Mouse (Mus musculus) liver, adult 2 months (tissue): ENCODE measurements around the gene Cadm1. TPM values are rescaled to one million over a fixed set of nuclear protein-coding genes. Genes with fewer than 3 reads are reported as not detected.

Experiments used
- DNase-seq: peaks from one replicate; pipeline ENCODE4 v3.0.0-alpha.2; 2011; ENCODE audit warnings: low read depth, low spot score; ENCODE audit errors: extremely low read depth
- H3K27ac ChIP-seq: fragments of 200-500 bp; replicated peaks from 2 replicates; pipeline ENCODE4 v1.5.1; 2012; ENCODE audit warnings: low read depth, mild to moderate bottlenecking, control low read depth, inconsistent platforms, low read length; ENCODE audit not compliant: insufficient read depth
- H3K27me3 ChIP-seq: fragments of 200-500 bp; 2 replicates; pipeline ENCODE4 v1.6.1; 2012; ENCODE audit warnings: mild to moderate bottlenecking, moderate library complexity, low read length, inconsistent platforms; ENCODE audit not compliant: control insufficient read depth, insufficient read depth
- H3K36me3 ChIP-seq: fragments of 200-500 bp; 2 replicates; pipeline ENCODE4 v1.6.1; 2012; ENCODE audit warnings: low read length, inconsistent platforms; ENCODE audit not compliant: control insufficient read depth, insufficient read depth
- H3K4me1 ChIP-seq: fragments of 200-500 bp; 2 replicates; pipeline ENCODE4 v1.6.1; 2011; ENCODE audit warnings: low read length; ENCODE audit not compliant: control insufficient read depth, insufficient read depth
- H3K4me3 ChIP-seq: fragments of 200-500 bp; 2 replicates; pipeline ENCODE4 v1.5.1; 2011; ENCODE audit warnings: low read depth, mild to moderate bottlenecking, control low read depth, low read length, moderate library complexity; ENCODE audit not compliant: insufficient read depth
- H3K79me2 ChIP-seq: fragments of 200-500 bp; 2 replicates; pipeline ENCODE4 v1.6.1; 2012; ENCODE audit warnings: inconsistent platforms, mild to moderate bottlenecking, low read length, moderate library complexity; ENCODE audit not compliant: control insufficient read depth, insufficient read depth
- H3K9ac ChIP-seq: fragments of 200-500 bp; 2 replicates; pipeline ENCODE4 v1.6.1; 2012; ENCODE audit warnings: low read depth, mild to moderate bottlenecking, control low read depth, inconsistent platforms, low read length
- CTCF ChIP-seq: fragments of 200-500 bp; IDR thresholded peaks from 2 replicates; pipeline ENCODE4 v1.5.1; 2011; ENCODE audit warnings: low read depth, low read length, control low read depth
- POLR2A ChIP-seq: fragments of 200-500 bp; IDR thresholded peaks from 2 replicates; pipeline ENCODE4 v1.6.1; 2011; ENCODE audit warnings: low read length, control low read depth; ENCODE audit not compliant: insufficient read depth; ENCODE audit errors: extremely low read depth
- WGBS: fragments of 180-500 bp; shearing (Covaris S2); methylation state at CpG from one replicate; pipeline ENCODE4 v1.1.7; 2018; 5-methylcytosine and 5-hydroxymethylcytosine counted together
- polyA plus RNA-seq: library from polyadenylated mRNA; depleted of rRNA; stranded (reverse); fragments of >200 nt; gene quantifications from 2 replicates; pipeline ENCODE4 v1.2.3, GENCODE M21; 2012; rRNA removed
- total RNA-seq: library from RNA; depleted of rRNA; stranded (reverse); fragments of >200 nt; gene quantifications from 2 replicates; pipeline ENCODE4 v1.2.3, GENCODE M21; 2014; rRNA removed

Cadm1 gene
- 21.4 and 26.8 TPM in 2 replicates for total RNA-seq
- polyA plus RNA-seq: 12.5 and 14.8 TPM in 2 replicates

DNA sequence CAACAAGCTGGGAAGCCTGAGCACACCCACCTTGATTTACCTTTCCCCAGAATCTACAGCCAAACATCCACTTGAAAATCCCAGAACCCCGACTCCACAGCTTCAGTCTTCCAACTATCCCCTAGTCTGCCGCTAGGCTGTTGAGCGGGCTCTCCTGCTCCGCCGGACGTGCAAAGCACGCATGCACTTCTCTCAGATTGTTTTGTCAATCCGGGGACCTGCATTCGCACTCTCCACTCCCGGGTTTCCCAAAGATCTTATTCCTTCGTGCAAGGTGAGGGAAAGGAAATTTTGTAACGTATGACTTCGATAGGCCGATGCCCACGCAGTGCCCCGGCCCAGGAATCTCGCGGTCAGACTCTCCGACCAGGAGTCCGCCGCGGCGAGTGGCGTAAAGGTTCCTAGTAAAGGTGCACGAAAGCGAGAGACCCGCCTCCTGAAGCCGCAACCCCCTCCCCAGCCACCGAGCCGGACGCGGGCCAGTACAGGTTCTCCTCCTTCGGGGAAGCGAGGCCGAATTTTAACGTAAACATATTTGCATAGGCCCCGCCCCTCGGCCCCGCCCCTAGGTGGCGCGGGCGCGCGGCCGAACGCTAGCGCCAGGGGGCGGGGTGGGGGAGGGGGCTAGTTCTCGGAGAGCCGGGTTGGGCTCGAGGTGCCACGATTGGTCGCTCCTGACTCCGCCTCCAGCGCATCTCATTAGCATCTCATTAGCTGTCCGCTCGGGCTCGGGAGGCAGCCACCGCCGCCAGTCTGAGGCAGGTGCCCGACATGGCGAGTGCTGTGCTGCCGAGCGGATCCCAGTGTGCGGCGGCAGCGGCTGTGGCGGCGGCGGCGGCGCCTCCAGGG lies at the start of gene Cadm1:
Cadm1 (plus strand) TSS at position 572 of the 849 bp plus-strand sequence.
- no peaks in the 10 kb centered on the region for H3K27me3 ChIP-seq
- H3K27ac ChIP-seq: peak within 1 kb of the TSS; percentile 91
- H3K4me3 ChIP-seq: peak within 1 kb of the TSS; percentile 90
- peaks cover 3% of the 10 kb centered on the region for H3K4me1 ChIP-seq
- under 1% methylated on average over 72 of the region's 72 CpGs for WGBS
- DNase-seq: peak; percentile 87
- TF ChIP-seq POLR2A (peak; percentile 87), CTCF (peak; percentile 76)
- H3K9ac ChIP-seq: peak within 1 kb of the TSS; percentile 85
- peaks cover 3% of the 10 kb centered on the region; the same call in 1 of the 2 replicates for H3K79me2 ChIP-seq
- no peaks in the 10 kb centered on the region for H3K36me3 ChIP-seq

DNA sequence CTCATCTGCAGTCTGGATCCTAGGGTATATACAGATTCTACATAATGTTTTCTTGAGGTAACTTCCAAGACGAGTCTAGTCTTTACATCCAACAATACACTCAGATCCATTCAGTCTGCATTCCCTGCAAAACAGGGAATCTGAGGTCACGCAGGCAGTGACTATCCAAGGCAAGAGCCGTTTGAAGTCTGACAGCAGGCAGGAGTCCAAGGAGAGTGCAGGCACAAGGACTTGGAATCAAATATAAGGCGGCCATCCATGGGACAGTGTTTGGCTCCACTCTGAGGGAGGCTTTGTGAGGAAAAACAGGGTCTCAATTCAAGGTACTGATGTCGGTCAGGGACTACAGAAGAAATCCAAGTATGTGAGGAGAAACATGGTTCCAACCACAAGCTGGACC lies 45.5 kb upstream of the Cadm1 start:
- no peak for DNase-seq
- WGBS: 85% methylated on average over 5 of the region's 5 CpGs
- TF ChIP-seq POLR2A (no peak), CTCF (no peak)

DNA sequence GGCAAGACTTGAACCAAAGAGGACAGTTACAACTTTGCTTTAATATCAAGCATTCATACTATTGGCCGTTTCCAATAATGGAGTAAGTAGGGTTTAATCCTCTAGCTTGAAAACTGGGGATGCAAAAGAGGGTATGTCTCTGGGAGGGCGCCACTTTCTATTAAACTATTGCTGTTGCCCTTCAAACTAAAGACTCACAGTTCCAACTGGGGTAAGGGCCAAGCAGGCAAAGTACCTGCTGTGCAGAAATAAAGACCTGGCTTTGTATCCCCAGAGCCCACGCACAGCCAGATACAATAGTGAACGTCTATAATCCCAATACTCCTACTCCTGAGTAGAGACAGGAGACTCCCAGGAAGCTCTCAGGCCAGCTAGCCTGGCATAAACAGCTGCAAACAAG lies 44.8 kb upstream of the Cadm1 start:
- no peak for TF ChIP-seq CTCF
- no peak for TF ChIP-seq POLR2A
- no peak overlapping the region for H3K27ac ChIP-seq
- 81% methylated on average over 4 of the region's 4 CpGs for WGBS

More for the DNA sequence above, 45.5 kb upstream of the Cadm1 start:
- no peaks in the 10 kb centered on the region for H3K4me1 ChIP-seq
- H3K27me3 ChIP-seq: no peaks in the 10 kb centered on the region
- H3K79me2 ChIP-seq: no peaks in the 10 kb centered on the region
- no peaks in the 10 kb centered on the region for H3K36me3 ChIP-seq
- H3K4me3 ChIP-seq: no peak overlapping the region
- no peak overlapping the region for H3K27ac ChIP-seq
- H3K9ac ChIP-seq: no peak overlapping the region

DNA sequence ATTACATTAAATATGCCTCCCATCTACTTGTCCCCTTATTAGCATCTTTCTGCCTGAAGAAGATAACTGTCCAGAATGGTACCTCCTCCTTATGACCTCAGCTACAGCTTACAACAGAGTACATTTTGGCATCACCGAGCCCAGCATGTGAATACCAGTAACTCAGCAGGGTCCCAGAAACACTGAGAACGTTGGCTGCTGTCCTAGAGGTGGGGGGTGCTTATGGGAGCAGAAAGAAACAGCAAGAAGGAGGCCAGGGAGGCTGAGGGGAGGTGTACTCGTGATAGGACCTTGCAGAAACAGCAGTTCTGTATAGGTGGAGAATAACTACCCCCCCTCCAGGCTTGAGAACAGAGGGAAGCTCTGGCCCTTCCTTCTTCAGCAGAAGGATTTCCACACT lies 30.2 kb upstream of the Cadm1 start:
- Histone ChIP-seq H3K27me3 (no peaks in the 10 kb centered on the region), H3K27ac (no peak overlapping the region), H3K9ac (no peak overlapping the region), H3K36me3 (no peaks in the 10 kb centered on the region), H3K4me1 (no peaks in the 10 kb centered on the region), H3K4me3 (no peak overlapping the region), H3K79me2 (no peaks in the 10 kb centered on the region)
- TF ChIP-seq POLR2A (no peak), CTCF (no peak)
- 59% methylated on average over 3 of the region's 3 CpGs for WGBS
- DNase-seq: no peak

More for the DNA sequence above, 44.8 kb upstream of the Cadm1 start:
- DNase-seq: no peak
- no peaks in the 10 kb centered on the region for H3K27me3 ChIP-seq
- no peaks in the 10 kb centered on the region for H3K36me3 ChIP-seq
- no peak overlapping the region for H3K4me3 ChIP-seq
- H3K9ac ChIP-seq: no peak overlapping the region
- H3K79me2 ChIP-seq: no peaks in the 10 kb centered on the region
- no peaks in the 10 kb centered on the region for H3K4me1 ChIP-seq

DNA sequence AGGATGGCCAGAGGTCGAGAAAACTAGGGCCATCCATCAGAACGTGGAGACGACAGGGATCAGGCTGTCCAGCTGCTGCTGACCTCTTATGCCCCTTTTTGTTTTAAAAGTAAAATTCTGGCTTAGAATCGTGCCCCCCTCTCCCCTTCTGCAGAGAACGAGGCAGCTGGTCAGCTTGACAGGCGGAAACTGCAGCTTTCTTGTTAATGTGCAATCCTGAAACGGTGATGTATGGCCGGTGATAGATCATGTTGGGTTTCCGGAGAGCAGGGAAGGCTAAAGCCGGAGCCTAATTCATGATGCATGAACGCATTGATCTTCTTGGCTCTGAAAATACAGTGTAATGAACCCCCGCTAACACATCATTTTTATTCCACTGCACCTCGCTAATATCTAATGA lies 24.0 kb upstream of the Cadm1 start:
- WGBS: 66% methylated on average over 13 of the region's 13 CpGs
- H3K9ac ChIP-seq: no peak overlapping the region
- TF ChIP-seq CTCF (no peak), POLR2A (no peak)
- no peak overlapping the region for H3K27ac ChIP-seq
- H3K4me3 ChIP-seq: no peak overlapping the region
- no peaks in the 10 kb centered on the region for H3K79me2 ChIP-seq
- no peak for DNase-seq
- no peaks in the 10 kb centered on the region for H3K4me1 ChIP-seq
- H3K36me3 ChIP-seq: no peaks in the 10 kb centered on the region
- no peaks in the 10 kb centered on the region for H3K27me3 ChIP-seq

DNA sequence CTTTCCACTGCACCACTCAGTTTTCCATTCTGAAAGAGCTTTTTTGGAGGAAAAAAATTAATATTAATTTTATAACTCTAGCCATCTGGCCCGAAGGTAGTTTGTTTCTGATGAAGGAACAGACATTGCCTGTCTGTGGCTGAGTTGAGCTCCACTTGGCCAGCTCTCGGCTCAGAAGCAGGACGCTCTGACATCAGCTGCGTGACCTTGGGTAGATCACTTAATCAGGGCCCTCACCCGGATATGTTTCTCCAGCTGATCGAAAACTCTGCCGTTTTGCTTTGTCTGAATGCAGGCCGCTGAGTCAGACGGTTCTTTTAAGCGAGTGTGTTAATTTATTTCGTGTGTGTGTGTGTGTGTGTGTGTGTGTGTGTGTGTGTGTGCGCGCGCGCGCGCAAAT lies 23.1 kb upstream of the Cadm1 start:
- no peak overlapping the region for H3K4me3 ChIP-seq
- H3K4me1 ChIP-seq: no peaks in the 10 kb centered on the region
- no peak for TF ChIP-seq CTCF
- TF ChIP-seq POLR2A: no peak
- no peaks in the 10 kb centered on the region for H3K27me3 ChIP-seq
- no peak overlapping the region for H3K27ac ChIP-seq
- no peak for DNase-seq
- no peaks in the 10 kb centered on the region for H3K79me2 ChIP-seq
- no peaks in the 10 kb centered on the region for H3K36me3 ChIP-seq
- H3K9ac ChIP-seq: no peak overlapping the region
- 89% methylated on average over 17 of the region's 17 CpGs for WGBS
